Mouse (Mus musculus): ENCODE data around the gene Ap5z1. TPM values are rescaled to one million over a fixed set of nuclear protein-coding genes. Genes with fewer than 3 reads are reported as not detected.
A peak's percentile ranks its signal among the peaks of the same experiment; 100 is the strongest.

Ap5z1 gene
- polyA plus RNA-seq, 1 experiment from 2014 or later = 8.7 TPM

DNA sequence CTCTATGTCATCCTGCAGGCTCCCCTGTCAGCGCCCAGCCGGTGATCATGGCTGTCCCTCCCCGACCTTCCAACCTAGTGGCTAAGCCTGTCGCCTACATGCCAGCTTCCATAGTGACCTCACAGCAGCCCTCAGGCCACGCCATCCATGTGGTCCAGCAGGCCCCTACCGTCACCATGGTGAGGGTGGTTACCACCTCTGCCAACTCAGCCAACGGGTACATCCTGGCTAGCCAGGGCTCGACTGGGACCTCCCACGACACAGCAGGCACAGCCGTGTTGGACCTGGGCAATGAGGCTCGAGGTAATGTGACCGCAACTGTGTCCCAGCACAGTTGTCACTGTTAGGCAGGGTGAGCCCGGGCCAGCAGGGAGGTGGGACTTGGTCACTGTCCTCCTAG is 10.0 kb upstream of the Ap5z1 start:
- WGBS = 93% methylated on average over 13 of the region's 13 CpGs
- Histone ChIP-seq H3K4me3 (ENCODE audit: low read depth, low read length) (no peak overlapping the region), H3K36me3 (ENCODE audit: control insufficient read depth, insufficient read depth, low read length) (peaks cover 88% of the 10 kb centered on the region), H3K9ac (ENCODE audit: low read depth, low read length) (no peak overlapping the region), H3K9me3 (ENCODE audit: control insufficient read depth, low read length) (no peaks in the 10 kb centered on the region), H3K27ac (replicated peaks; ENCODE audit: low read depth, low read length) (no peak overlapping the region), H3K4me2 (ENCODE audit: low read depth, low read length) (no peak overlapping the region), H3K27me3 (replicated peaks; ENCODE audit: control insufficient read depth, insufficient read depth, low read length) (no peaks in the 10 kb centered on the region), H3K4me1 (ENCODE audit: control insufficient read depth, insufficient read depth, low read length) (no peaks in the 10 kb centered on the region)
- DNase-seq (ENCODE audit: low spot score) (no peak), ATAC-seq (ENCODE audit: low read depth) (no peak)

DNA sequence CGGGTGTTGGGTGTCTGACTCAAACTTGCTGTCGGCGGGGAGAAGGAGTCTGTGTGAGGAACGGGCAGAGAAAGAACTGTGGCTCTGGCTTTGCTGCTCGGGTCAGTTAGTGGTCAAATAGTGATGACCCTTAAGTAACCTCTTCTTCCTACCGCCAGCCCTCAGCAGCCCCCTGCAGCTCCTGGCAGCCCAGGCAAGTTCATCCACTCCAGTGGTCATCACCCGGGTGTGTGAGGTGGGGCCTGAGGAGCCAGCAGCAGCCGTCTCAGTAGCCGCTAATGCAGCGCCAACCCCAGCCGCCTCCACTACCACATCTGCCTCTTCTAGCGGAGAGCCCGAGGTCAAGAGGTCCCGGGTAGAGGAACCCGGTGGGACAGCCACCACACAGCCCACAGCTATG is 7.4 kb upstream of the Ap5z1 start:
- H3K27me3 ChIP-seq (replicated peaks; ENCODE audit: control insufficient read depth, insufficient read depth, low read length) = no peaks in the 10 kb centered on the region
- no peaks in the 10 kb centered on the region for H3K4me1 ChIP-seq (ENCODE audit: control insufficient read depth, insufficient read depth, low read length)
- 69% methylated on average over 15 of the region's 15 CpGs for WGBS
- no peak overlapping the region for H3K27ac ChIP-seq (replicated peaks; ENCODE audit: low read depth, low read length)
- H3K4me3 ChIP-seq (ENCODE audit: low read depth, low read length) = no peak overlapping the region
- ATAC-seq (ENCODE audit: low read depth) (no peak), DNase-seq (ENCODE audit: low spot score) (no peak)
- no peak overlapping the region for H3K9ac ChIP-seq (ENCODE audit: low read depth, low read length)
- peaks cover 88% of the 10 kb centered on the region for H3K36me3 ChIP-seq (ENCODE audit: control insufficient read depth, insufficient read depth, low read length)
- no peaks in the 10 kb centered on the region for H3K9me3 ChIP-seq (ENCODE audit: control insufficient read depth, low read length)
- no peak overlapping the region for H3K4me2 ChIP-seq (ENCODE audit: low read depth, low read length)

DNA sequence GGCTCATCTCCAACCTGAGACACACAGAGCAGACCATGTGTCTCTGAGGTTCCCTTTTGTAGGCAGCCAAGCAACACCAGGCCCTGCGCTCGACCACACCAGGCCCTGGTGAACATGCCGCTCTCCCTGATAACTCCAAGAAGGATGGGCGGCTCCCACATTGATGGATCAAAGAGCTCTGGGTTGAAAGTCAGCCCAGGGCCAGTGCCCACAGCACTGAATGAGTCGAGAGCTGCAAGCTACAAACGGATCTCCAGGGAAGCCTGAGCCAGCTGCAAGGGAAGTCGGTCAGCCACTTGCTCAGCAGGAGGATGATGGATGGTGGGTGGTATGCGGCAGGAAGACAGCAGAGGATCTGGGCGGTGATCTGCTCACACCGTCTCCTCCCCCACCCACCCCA is 6.4 kb upstream of the Ap5z1 start:
- Histone ChIP-seq H3K36me3 (ENCODE audit: control insufficient read depth, insufficient read depth, low read length) (peaks cover 88% of the 10 kb centered on the region), H3K4me3 (ENCODE audit: low read depth, low read length) (no peak overlapping the region), H3K27ac (replicated peaks; ENCODE audit: low read depth, low read length) (no peak overlapping the region), H3K9me3 (ENCODE audit: control insufficient read depth, low read length) (no peaks in the 10 kb centered on the region), H3K4me2 (ENCODE audit: low read depth, low read length) (no peak overlapping the region), H3K4me1 (ENCODE audit: control insufficient read depth, insufficient read depth, low read length) (no peaks in the 10 kb centered on the region), H3K27me3 (replicated peaks; ENCODE audit: control insufficient read depth, insufficient read depth, low read length) (no peaks in the 10 kb centered on the region), H3K9ac (ENCODE audit: low read depth, low read length) (no peak overlapping the region)
- ATAC-seq (ENCODE audit: low read depth) (no peak), DNase-seq (ENCODE audit: low spot score) (no peak)
- WGBS = 65% methylated on average over 8 of the region's 10 CpGs

DNA sequence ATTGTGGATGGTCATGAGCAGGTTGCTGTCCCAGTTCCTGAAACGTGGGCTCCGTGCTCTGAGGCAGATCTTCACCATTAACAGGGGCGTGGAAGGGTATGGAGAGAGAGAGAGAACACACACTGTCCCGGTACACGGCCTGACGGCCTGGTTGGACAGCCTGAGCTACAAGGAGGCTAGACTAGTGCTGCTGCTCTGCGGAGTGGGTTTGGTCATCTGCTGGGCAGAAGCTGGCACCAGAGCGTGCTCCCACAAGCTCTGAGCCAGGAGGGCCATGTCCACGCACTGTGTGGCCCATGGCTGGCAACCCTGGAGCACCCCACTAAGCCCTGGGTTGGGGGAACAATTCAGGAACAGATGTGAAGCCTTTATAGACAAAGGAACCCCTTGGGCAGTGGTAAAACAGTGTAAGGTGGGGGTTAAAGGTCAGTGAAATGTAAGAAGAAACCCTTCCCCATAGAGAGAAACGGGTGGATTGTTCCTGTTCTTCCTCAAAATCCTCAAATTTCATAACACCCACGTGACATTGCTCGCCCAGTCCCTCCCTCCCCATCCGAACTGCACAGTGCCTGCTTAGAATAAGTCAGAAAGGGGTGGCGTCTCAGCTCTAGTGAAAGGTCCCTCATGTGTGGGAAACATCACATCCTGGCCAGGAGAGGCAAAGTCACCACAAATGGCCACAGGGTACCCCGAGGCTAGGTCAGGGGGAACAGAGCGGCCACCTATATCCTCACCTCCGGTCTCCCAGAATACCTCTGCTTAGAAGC is 4.8 kb upstream of the Ap5z1 start:
- ATAC-seq (ENCODE audit: low read depth) (no peak), DNase-seq (ENCODE audit: low spot score) (peak; percentile 22)
- peaks cover 75% of the 10 kb centered on the region for H3K36me3 ChIP-seq (ENCODE audit: control insufficient read depth, insufficient read depth, low read length)
- 82% methylated on average over 17 of the region's 17 CpGs for WGBS
- H3K4me1 ChIP-seq (ENCODE audit: control insufficient read depth, insufficient read depth, low read length) = no peaks in the 10 kb centered on the region
- H3K9ac ChIP-seq (ENCODE audit: low read depth, low read length) = 0 out of 2 replicates have a peak overlapping the region, but pooled peaks have one; percentile 5
- H3K4me3 ChIP-seq (ENCODE audit: low read depth, low read length) = no peak overlapping the region
- H3K9me3 ChIP-seq (ENCODE audit: control insufficient read depth, low read length) = no peaks in the 10 kb centered on the region
- no peak overlapping the region for H3K4me2 ChIP-seq (ENCODE audit: low read depth, low read length)
- 0 out of 2 replicates have a peak overlapping the region, but pooled peaks have one; percentile 33 for H3K27ac ChIP-seq (replicated peaks; ENCODE audit: low read depth, low read length)
- H3K27me3 ChIP-seq (replicated peaks; ENCODE audit: control insufficient read depth, insufficient read depth, low read length) = no peaks in the 10 kb centered on the region

DNA sequence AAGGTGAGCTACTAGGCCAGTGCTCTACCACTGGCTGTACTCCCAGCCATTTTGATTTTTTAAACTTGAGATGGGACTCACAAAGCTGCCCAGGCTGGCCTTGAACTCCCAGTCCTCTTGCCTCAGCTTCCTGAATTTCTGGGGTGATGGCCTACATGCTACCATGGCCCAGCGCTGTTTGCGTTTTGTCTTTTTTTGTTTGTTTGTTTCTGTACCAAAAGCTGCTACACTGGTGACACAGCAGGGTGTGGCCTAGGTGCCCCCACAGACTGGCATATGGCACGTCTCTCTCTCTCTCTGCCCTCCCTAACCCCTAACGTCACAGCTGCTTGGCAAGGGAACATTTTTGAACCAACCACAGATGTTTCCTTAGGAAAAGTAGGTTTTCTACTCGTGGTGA is 3.9 kb upstream of the Ap5z1 start:
- Histone ChIP-seq H3K27ac (replicated peaks; ENCODE audit: low read depth, low read length) (peak overlapping the region; percentile 71; the same call in 1 of the 2 replicates), H3K27me3 (replicated peaks; ENCODE audit: control insufficient read depth, insufficient read depth, low read length) (no peaks in the 10 kb centered on the region), H3K4me1 (ENCODE audit: control insufficient read depth, insufficient read depth, low read length) (peaks cover 4% of the 10 kb centered on the region), H3K9me3 (ENCODE audit: control insufficient read depth, low read length) (no peaks in the 10 kb centered on the region), H3K4me3 (ENCODE audit: low read depth, low read length) (no peak overlapping the region), H3K9ac (ENCODE audit: low read depth, low read length) (no peak overlapping the region), H3K4me2 (ENCODE audit: low read depth, low read length) (no peak overlapping the region), H3K36me3 (ENCODE audit: control insufficient read depth, insufficient read depth, low read length) (peaks cover 66% of the 10 kb centered on the region)
- no peak for DNase-seq (ENCODE audit: low spot score)
- 68% methylated on average over 5 of the region's 5 CpGs for WGBS
- no peak for ATAC-seq (ENCODE audit: low read depth)

DNA sequence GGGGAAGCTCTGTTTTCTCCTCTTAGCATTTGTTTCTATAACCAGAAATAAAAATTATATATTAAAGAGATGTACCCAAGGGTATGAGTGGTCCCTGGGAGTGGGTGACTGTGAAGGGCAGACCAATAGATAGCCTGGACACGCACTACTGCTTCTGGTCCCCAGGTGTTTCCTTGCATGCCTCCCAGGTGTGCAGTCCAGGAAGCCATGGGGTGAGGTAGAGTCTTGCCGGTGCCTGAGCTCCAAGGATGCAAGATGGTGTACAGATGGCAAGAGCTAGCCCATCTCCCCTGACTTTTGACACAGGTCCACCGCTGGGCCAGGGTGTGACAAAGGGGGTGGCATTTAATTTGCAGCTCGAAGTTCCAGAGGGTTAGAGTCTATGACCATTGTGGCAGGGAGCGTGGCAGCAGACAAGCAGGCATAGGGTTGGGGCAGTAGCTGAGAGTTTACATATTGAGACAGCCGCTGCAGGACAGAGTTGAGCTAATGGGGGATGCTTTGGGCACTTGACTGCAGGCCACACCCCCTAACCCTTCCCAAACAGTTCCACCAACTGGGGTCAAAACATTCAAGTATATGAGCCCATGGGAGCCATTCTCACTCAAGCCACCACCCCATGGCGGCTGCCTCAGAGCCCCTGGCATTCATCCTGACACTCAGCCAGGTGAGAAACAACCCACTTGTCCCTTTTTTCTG is 1.7 kb upstream of the Ap5z1 start:
- ATAC-seq (ENCODE audit: low read depth) (no peak), DNase-seq (ENCODE audit: low spot score) (no peak)
- WGBS = 97% methylated on average over 6 of the region's 7 CpGs
- Histone ChIP-seq H3K4me2 (ENCODE audit: low read depth, low read length) (no peak overlapping the region), H3K9ac (ENCODE audit: low read depth, low read length) (no peak overlapping the region), H3K27me3 (replicated peaks; ENCODE audit: control insufficient read depth, insufficient read depth, low read length) (no peaks in the 10 kb centered on the region), H3K9me3 (ENCODE audit: control insufficient read depth, low read length) (no peaks in the 10 kb centered on the region), H3K4me1 (ENCODE audit: control insufficient read depth, insufficient read depth, low read length) (peaks cover 4% of the 10 kb centered on the region), H3K36me3 (ENCODE audit: control insufficient read depth, insufficient read depth, low read length) (peaks cover 46% of the 10 kb centered on the region), H3K27ac (replicated peaks; ENCODE audit: low read depth, low read length) (no peak overlapping the region), H3K4me3 (ENCODE audit: low read depth, low read length) (no peak overlapping the region)

DNA sequence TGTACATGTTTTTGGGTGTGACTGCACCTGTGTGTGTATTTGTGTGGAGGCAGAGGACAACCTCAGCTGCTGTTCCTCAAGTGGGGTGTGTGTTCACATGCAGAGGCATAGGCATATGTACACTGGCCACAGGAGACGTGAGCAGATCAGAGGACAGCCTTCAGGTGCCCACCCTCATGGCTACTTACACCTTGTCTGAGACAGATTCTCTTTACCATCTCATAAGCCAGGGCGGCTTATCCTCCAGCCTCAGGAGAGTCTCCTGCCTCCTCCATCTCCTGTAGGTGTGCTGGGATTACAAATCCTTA is 1.1 kb upstream of the Ap5z1 start:
- Histone ChIP-seq H3K4me2 (ENCODE audit: low read depth, low read length) (no peak overlapping the region), H3K4me3 (ENCODE audit: low read depth, low read length) (no peak overlapping the region), H3K9ac (ENCODE audit: low read depth, low read length) (no peak overlapping the region), H3K36me3 (ENCODE audit: control insufficient read depth, insufficient read depth, low read length) (peaks cover 45% of the 10 kb centered on the region), H3K9me3 (ENCODE audit: control insufficient read depth, low read length) (no peaks in the 10 kb centered on the region), H3K27ac (replicated peaks; ENCODE audit: low read depth, low read length) (no peak overlapping the region), H3K27me3 (replicated peaks; ENCODE audit: control insufficient read depth, insufficient read depth, low read length) (no peaks in the 10 kb centered on the region), H3K4me1 (ENCODE audit: control insufficient read depth, insufficient read depth, low read length) (peaks cover 4% of the 10 kb centered on the region)
- DNase-seq (ENCODE audit: low spot score) (no peak), ATAC-seq (ENCODE audit: low read depth) (no peak)
- 96% methylated on average over 2 of the region's 2 CpGs for WGBS

DNA sequence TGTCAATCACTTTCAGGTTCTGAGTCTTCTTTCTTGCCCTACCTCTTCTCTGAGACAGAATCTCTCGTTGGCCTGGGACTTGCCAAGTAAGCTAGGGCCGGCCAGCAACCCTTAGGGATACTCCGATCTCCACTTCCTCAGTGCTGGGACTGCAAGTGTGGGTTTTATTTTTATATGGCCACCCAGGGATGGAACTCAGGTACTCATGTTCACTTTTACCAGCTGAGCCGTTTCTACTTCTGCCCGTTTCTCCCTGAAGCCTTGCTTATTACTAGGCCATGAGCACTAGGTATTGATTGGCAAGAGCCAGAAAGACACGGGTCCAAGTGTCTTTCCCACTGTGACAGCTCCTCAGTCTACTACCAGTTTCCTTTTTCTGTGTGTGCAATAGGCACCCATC is 733 bp upstream of the Ap5z1 start:
- no peaks in the 10 kb centered on the region for H3K9me3 ChIP-seq (ENCODE audit: control insufficient read depth, low read length)
- H3K9ac ChIP-seq (ENCODE audit: low read depth, low read length) = peak overlapping the region; percentile 63; the same call in 1 of the 2 replicates
- DNase-seq (ENCODE audit: low spot score) (no peak), ATAC-seq (ENCODE audit: low read depth) (no peak)
- H3K4me1 ChIP-seq (ENCODE audit: control insufficient read depth, insufficient read depth, low read length) = peaks cover 4% of the 10 kb centered on the region
- H3K27ac ChIP-seq (replicated peaks; ENCODE audit: low read depth, low read length) = peak overlapping the region; percentile 91
- 83% methylated on average over 6 of the region's 6 CpGs for WGBS
- H3K4me2 ChIP-seq (ENCODE audit: low read depth, low read length) = peak overlapping the region; percentile 72
- peaks cover 45% of the 10 kb centered on the region for H3K36me3 ChIP-seq (ENCODE audit: control insufficient read depth, insufficient read depth, low read length)
- H3K27me3 ChIP-seq (replicated peaks; ENCODE audit: control insufficient read depth, insufficient read depth, low read length) = no peaks in the 10 kb centered on the region
- H3K4me3 ChIP-seq (ENCODE audit: low read depth, low read length) = peak overlapping the region; percentile 86; the same call in 1 of the 2 replicates

DNA sequence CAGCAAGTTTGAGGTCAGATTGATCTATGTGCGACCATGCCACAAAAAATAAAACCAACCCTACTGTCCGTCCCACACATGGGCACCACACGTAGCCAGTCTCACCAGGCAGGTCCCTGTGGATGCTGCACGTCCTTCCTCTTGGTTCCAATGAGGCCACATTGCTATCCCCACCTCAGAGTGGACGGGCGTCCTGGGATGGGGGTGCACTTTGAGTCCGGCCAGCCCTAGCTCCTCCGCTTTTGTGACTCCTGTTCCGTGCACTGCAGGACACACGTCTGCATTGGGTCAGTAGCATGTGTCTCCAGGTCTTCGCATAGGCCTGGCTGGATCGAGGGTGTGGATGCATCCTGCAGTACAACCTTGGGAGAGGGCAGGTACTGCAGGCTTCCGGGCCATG is 4.6 kb downstream of the Ap5z1 start:
- peaks cover 26% of the 10 kb centered on the region for H3K36me3 ChIP-seq (ENCODE audit: control insufficient read depth, insufficient read depth, low read length)
- no peak overlapping the region for H3K27ac ChIP-seq (replicated peaks; ENCODE audit: low read depth, low read length)
- H3K27me3 ChIP-seq (replicated peaks; ENCODE audit: control insufficient read depth, insufficient read depth, low read length) = no peaks in the 10 kb centered on the region
- ATAC-seq (ENCODE audit: low read depth) = no peak
- no peak for DNase-seq (ENCODE audit: low spot score)
- no peak overlapping the region for H3K4me3 ChIP-seq (ENCODE audit: low read depth, low read length)
- 89% methylated on average over 13 of the region's 13 CpGs for WGBS
- no peak overlapping the region for H3K9ac ChIP-seq (ENCODE audit: low read depth, low read length)
- no peak overlapping the region for H3K4me2 ChIP-seq (ENCODE audit: low read depth, low read length)
- H3K9me3 ChIP-seq (ENCODE audit: control insufficient read depth, low read length) = no peaks in the 10 kb centered on the region
- peaks cover 4% of the 10 kb centered on the region for H3K4me1 ChIP-seq (ENCODE audit: control insufficient read depth, insufficient read depth, low read length)

Measured in embryonic facial prominence, embryonic 14.5 days (tissue).